8 mouse cellular contexts compared by ENCODE assay signal in genomic region chr13:60480731-60481431, GRCm38 (mm10).
DNase-seq lines count a peak whose midpoint lies in the region; ATAC-seq and TF ChIP-seq lines count a peak whose summit lies in the region.

No protein-coding gene starts in this region.

- H3K4me3 ChIP-seq in limb, embryonic 10.5 days = peak overlapping the region; percentile 39
- H3K4me3 ChIP-seq in midbrain, postnatal 0 days (ENCODE audit: low read depth, low read length) = no peak overlapping the region; the same call in 1 of the 2 replicates

- intact Hi-C loops in left cerebral cortex, postnatal 14 days (cut with DNase I) = no loop called here

- peak overlapping the region; percentile 75 for H3K27ac ChIP-seq in limb, embryonic 10.5 days
- no peak overlapping the region for H3K27ac ChIP-seq in midbrain, postnatal 0 days (ENCODE audit: low read depth, low read length)

- TF ChIP-seq CTCF in midbrain, postnatal 0 days (IDR thresholded peaks at IDR 0.05) = no peak

- H3K9ac ChIP-seq in midbrain, postnatal 0 days (replicated peaks; ENCODE audit: low read length, poor library complexity, severe bottlenecking) = no peak overlapping the region

- 14% methylated on average over 21 of the region's 21 CpGs for WGBS in limb, embryonic 10.5 days
- 4% methylated on average over 21 of the region's 21 CpGs for WGBS in midbrain, postnatal 0 days

- DNase-seq in thymus, postnatal 4 days = peak; percentile 25
- DNase-seq in thymus, postnatal 36 days = no peak
- DNase-seq in heart, postnatal 4 days = peak; percentile 20
- DNase-seq in limb, embryonic 10.5 days (ENCODE audit: low spot score) = peak; percentile 56
- DNase-seq in midbrain, postnatal 0 days (ENCODE audit: low spot score) = no peak
- no peak for DNase-seq in layer of hippocampus, postnatal 25 days (ENCODE audit: extremely low spot score in 1 of 2, low spot score in 1 of 2)
- no peak for DNase-seq in left cerebral cortex, postnatal 14 days (ENCODE audit: low spot score in 2 of 2)
- DNase-seq in frontal cortex, postnatal 14 days (ENCODE audit: low spot score in 2 of 2) = no peak

- ATAC-seq in midbrain, postnatal 0 days (ENCODE audit: low FRiP score) = no peak

- H3K27me3 ChIP-seq in limb, embryonic 10.5 days (ENCODE audit: low read depth, poor library complexity, severe bottlenecking) = peaks cover 9% of the 10 kb centered on the region; the same call in 1 of the 2 replicates
- 0 out of 2 replicates have a peak, but pooled peaks cover 12% of the 10 kb centered on the region for H3K27me3 ChIP-seq in midbrain, postnatal 0 days (ENCODE audit: insufficient read depth, low read length)

- H3K4me2 ChIP-seq in midbrain, postnatal 0 days (ENCODE audit: low read depth, low read length, poor library complexity, severe bottlenecking) = peak overlapping the region; percentile 20; the same call in 1 of the 2 replicates

- H3K4me1 ChIP-seq in limb, embryonic 10.5 days = peaks cover 22% of the 10 kb centered on the region
- H3K4me1 ChIP-seq in midbrain, postnatal 0 days (ENCODE audit: insufficient read depth, low read length) = no peaks in the 10 kb centered on the region

- H3K36me3 ChIP-seq in limb, embryonic 10.5 days = no peaks in the 10 kb centered on the region
- no peaks in the 10 kb centered on the region for H3K36me3 ChIP-seq in midbrain, postnatal 0 days (ENCODE audit: insufficient read depth, low read length)

- H3K9me3 ChIP-seq in limb, embryonic 10.5 days (replicated peaks) = no peaks in the 10 kb centered on the region; the same call in 1 of the 2 replicates
- no peaks in the 10 kb centered on the region for H3K9me3 ChIP-seq in midbrain, postnatal 0 days (ENCODE audit: low read length)

Comparison
In these comparisons a context has a peak if more than half of its experiments do, and no peak if none do; other contexts are left out.
1. DNase-seq: peak in thymus, postnatal 4 days (single experiment), heart, postnatal 4 days (single experiment) and limb, embryonic 10.5 days (single experiment); none in thymus, postnatal 36 days (0 of 2), midbrain, postnatal 0 days (single experiment), layer of hippocampus, postnatal 25 days (0 of 2), left cerebral cortex, postnatal 14 days (0 of 2) and frontal cortex, postnatal 14 days (0 of 2).